Mouse (Mus musculus) olfactory bulb, adult 2 months (tissue): ENCODE results near the gene Ccdc150.

Source experiments
- CTCF ChIP-seq: fragments of 200-500 bp; IDR thresholded peaks from 2 replicates; pipeline ENCODE4 v1.5.1; 2012; ENCODE audit warnings: low read depth, mild to moderate bottlenecking, low read length, moderate library complexity; ENCODE audit not compliant: insufficient read depth
- POLR2A ChIP-seq: fragments of 200-500 bp; IDR thresholded peaks from 2 replicates; pipeline ENCODE4 v1.6.1; 2012; ENCODE audit warnings: mild to moderate bottlenecking, low read depth, low read length, moderate library complexity; ENCODE audit not compliant: insufficient read depth

GRCm38 (mm10) chr1:54354786-54355185 lies 104.3 kb downstream of the Ccdc150 start:
- no peak for TF ChIP-seq CTCF
- TF ChIP-seq POLR2A = no peak
